Mouse (Mus musculus): ENCODE results near the gene Stx3. TPM values are rescaled to one million over a fixed set of nuclear protein-coding genes. Genes with fewer than 3 reads are reported as not detected.
A peak's percentile ranks its signal among the peaks of the same experiment; 100 is the strongest.

The Stx3 gene
- polyA plus RNA-seq, 1 experiment from 2014 or later = 35.9 TPM

- H3K4me3 ChIP-seq (ENCODE audit: low read depth, low read length) = peak overlapping the region; percentile 54; the same call in 1 of the 2 replicates
Observed at GRCm38 (mm10) chr19:11769257-11769920, 49.8 kb downstream of the Stx3 start.

GRCm38 (mm10) chr19:11768163-11768562 lies 51.0 kb downstream of the Stx3 start:
- Histone ChIP-seq H3K9me3 (replicated peaks; ENCODE audit: control insufficient read depth, low read length, poor library complexity, severe bottlenecking) (no peaks in the 10 kb centered on the region), H3K27me3 (ENCODE audit: control insufficient read depth, insufficient read depth, low read depth, low read length) (no peaks in the 10 kb centered on the region), H3K27ac (ENCODE audit: low read length) (no peak overlapping the region), H3K36me3 (ENCODE audit: control insufficient read depth, insufficient read depth, low read length) (peaks cover 2% of the 10 kb centered on the region; the same call in 1 of the 2 replicates), H3K4me3 (ENCODE audit: low read depth, low read length) (no peak overlapping the region), H3K9ac (ENCODE audit: low read depth, low read length) (no peak overlapping the region), H3K4me2 (ENCODE audit: low read length) (no peak overlapping the region), H3K4me1 (ENCODE audit: control insufficient read depth, insufficient read depth, low read length) (peaks cover 8% of the 10 kb centered on the region)
- ATAC-seq = no peak
- 16% methylated on average over 3 of the region's 3 CpGs for WGBS

More at GRCm38 (mm10) chr19:11769257-11769920, 49.8 kb downstream of the Stx3 start:
- no peaks in the 10 kb centered on the region for H3K27me3 ChIP-seq (ENCODE audit: control insufficient read depth, insufficient read depth, low read depth, low read length)
- no peaks in the 10 kb centered on the region for H3K9me3 ChIP-seq (replicated peaks; ENCODE audit: control insufficient read depth, low read length, poor library complexity, severe bottlenecking)
- H3K4me2 ChIP-seq (ENCODE audit: low read length) = peak overlapping the region; percentile 71
- peak; percentile 21; the same call in 1 of the 2 replicates for ATAC-seq
- peaks cover 8% of the 10 kb centered on the region for H3K4me1 ChIP-seq (ENCODE audit: control insufficient read depth, insufficient read depth, low read length)
- 86% methylated on average over 5 of the region's 5 CpGs for WGBS
- no peak overlapping the region for H3K27ac ChIP-seq (ENCODE audit: low read length)
- H3K9ac ChIP-seq (ENCODE audit: low read depth, low read length) = no peak overlapping the region
- H3K36me3 ChIP-seq (ENCODE audit: control insufficient read depth, insufficient read depth, low read length) = peaks cover 6% of the 10 kb centered on the region

- no peak overlapping the region for H3K9ac ChIP-seq (ENCODE audit: low read depth, low read length)
- no peaks in the 10 kb centered on the region for H3K9me3 ChIP-seq (replicated peaks; ENCODE audit: control insufficient read depth, low read length, poor library complexity, severe bottlenecking)
- peaks cover 8% of the 10 kb centered on the region for H3K4me1 ChIP-seq (ENCODE audit: control insufficient read depth, insufficient read depth, low read length)
- H3K4me2 ChIP-seq (ENCODE audit: low read length) = no peak overlapping the region
- no peaks in the 10 kb centered on the region for H3K27me3 ChIP-seq (ENCODE audit: control insufficient read depth, insufficient read depth, low read depth, low read length)
- H3K4me3 ChIP-seq (ENCODE audit: low read depth, low read length) = no peak overlapping the region
- no peaks in the 10 kb centered on the region for H3K36me3 ChIP-seq (ENCODE audit: control insufficient read depth, insufficient read depth, low read length)
- no peak overlapping the region for H3K27ac ChIP-seq (ENCODE audit: low read length)
- ATAC-seq = no peak
- WGBS = 72% methylated on average over 4 of the region's 4 CpGs
Observed at GRCm38 (mm10) chr19:11766413-11766812, 52.8 kb downstream of the Stx3 start.

- no peak for ATAC-seq
Observed at GRCm38 (mm10) chr19:11765059-11765458, 54.1 kb downstream of the Stx3 start.

GRCm38 (mm10) chr19:11747298-11747697 lies 71.9 kb downstream of the Stx3 start, which contains the start of gene Gif:
Gene Gif (plus strand): TSS chr19:11747554.
- Histone ChIP-seq H3K4me1 (ENCODE audit: control insufficient read depth, insufficient read depth, low read length) (no peaks in the 10 kb centered on the region), H3K4me3 (ENCODE audit: low read depth, low read length) (no peak within 1 kb of the TSS), H3K4me2 (ENCODE audit: low read length) (no peak within 1 kb of the TSS), H3K27ac (ENCODE audit: low read length) (no peak within 1 kb of the TSS), H3K27me3 (ENCODE audit: control insufficient read depth, insufficient read depth, low read depth, low read length) (no peaks in the 10 kb centered on the region), H3K9me3 (replicated peaks; ENCODE audit: control insufficient read depth, low read length, poor library complexity, severe bottlenecking) (no peaks in the 10 kb centered on the region), H3K9ac (ENCODE audit: low read depth, low read length) (no peak within 1 kb of the TSS), H3K36me3 (ENCODE audit: control insufficient read depth, insufficient read depth, low read length) (no peaks in the 10 kb centered on the region)
- ATAC-seq = no peak
- 76% methylated on average over 2 of the region's 2 CpGs for WGBS

More at GRCm38 (mm10) chr19:11765059-11765458, 54.1 kb downstream of the Stx3 start:
- Histone ChIP-seq H3K9me3 (replicated peaks; ENCODE audit: control insufficient read depth, low read length, poor library complexity, severe bottlenecking) (no peaks in the 10 kb centered on the region), H3K27ac (ENCODE audit: low read length) (no peak overlapping the region), H3K4me3 (ENCODE audit: low read depth, low read length) (no peak overlapping the region), H3K27me3 (ENCODE audit: control insufficient read depth, insufficient read depth, low read depth, low read length) (no peaks in the 10 kb centered on the region), H3K4me1 (ENCODE audit: control insufficient read depth, insufficient read depth, low read length) (no peaks in the 10 kb centered on the region), H3K9ac (ENCODE audit: low read depth, low read length) (no peak overlapping the region), H3K36me3 (ENCODE audit: control insufficient read depth, insufficient read depth, low read length) (no peaks in the 10 kb centered on the region), H3K4me2 (ENCODE audit: low read length) (no peak overlapping the region)
- 88% methylated on average over 3 of the region's 3 CpGs for WGBS

GRCm38 (mm10) chr19:11745680-11746079 lies 73.5 kb downstream of the Stx3 start:
- no peaks in the 10 kb centered on the region for H3K27me3 ChIP-seq (ENCODE audit: control insufficient read depth, insufficient read depth, low read depth, low read length)
- no peak overlapping the region for H3K4me2 ChIP-seq (ENCODE audit: low read length)
- no peak for ATAC-seq
- no peaks in the 10 kb centered on the region for H3K36me3 ChIP-seq (ENCODE audit: control insufficient read depth, insufficient read depth, low read length)
- no peaks in the 10 kb centered on the region for H3K9me3 ChIP-seq (replicated peaks; ENCODE audit: control insufficient read depth, low read length, poor library complexity, severe bottlenecking)
- no peaks in the 10 kb centered on the region for H3K4me1 ChIP-seq (ENCODE audit: control insufficient read depth, insufficient read depth, low read length)
- H3K27ac ChIP-seq (ENCODE audit: low read length) = no peak overlapping the region
- H3K9ac ChIP-seq (ENCODE audit: low read depth, low read length) = no peak overlapping the region
- H3K4me3 ChIP-seq (ENCODE audit: low read depth, low read length) = no peak overlapping the region

GRCm38 (mm10) chr19:11736455-11736854 lies 82.7 kb downstream of the Stx3 start:
- Histone ChIP-seq H3K4me1 (ENCODE audit: control insufficient read depth, insufficient read depth, low read length) (no peaks in the 10 kb centered on the region), H3K9ac (ENCODE audit: low read depth, low read length) (no peak overlapping the region), H3K27me3 (ENCODE audit: control insufficient read depth, insufficient read depth, low read depth, low read length) (no peaks in the 10 kb centered on the region), H3K27ac (ENCODE audit: low read length) (no peak overlapping the region), H3K36me3 (ENCODE audit: control insufficient read depth, insufficient read depth, low read length) (no peaks in the 10 kb centered on the region), H3K9me3 (replicated peaks; ENCODE audit: control insufficient read depth, low read length, poor library complexity, severe bottlenecking) (no peaks in the 10 kb centered on the region), H3K4me3 (ENCODE audit: low read depth, low read length) (no peak overlapping the region), H3K4me2 (ENCODE audit: low read length) (no peak overlapping the region)
- 58% methylated on average over 1 of the region's 1 CpGs for WGBS
- ATAC-seq = no peak

GRCm38 (mm10) chr19:11730278-11730677 lies 88.9 kb downstream of the Stx3 start:
- no peak overlapping the region for H3K9ac ChIP-seq (ENCODE audit: low read depth, low read length)
- H3K4me3 ChIP-seq (ENCODE audit: low read depth, low read length) = no peak overlapping the region
- H3K27ac ChIP-seq (ENCODE audit: low read length) = no peak overlapping the region
- H3K9me3 ChIP-seq (replicated peaks; ENCODE audit: control insufficient read depth, low read length, poor library complexity, severe bottlenecking) = no peaks in the 10 kb centered on the region
- no peak overlapping the region for H3K4me2 ChIP-seq (ENCODE audit: low read length)
- no peak for ATAC-seq
- H3K36me3 ChIP-seq (ENCODE audit: control insufficient read depth, insufficient read depth, low read length) = no peaks in the 10 kb centered on the region
- H3K4me1 ChIP-seq (ENCODE audit: control insufficient read depth, insufficient read depth, low read length) = no peaks in the 10 kb centered on the region
- 83% methylated on average over 1 of the region's 1 CpGs for WGBS
- H3K27me3 ChIP-seq (ENCODE audit: control insufficient read depth, insufficient read depth, low read depth, low read length) = no peaks in the 10 kb centered on the region

- ATAC-seq = no peak
- whole genome bisulfite sequencing = 96% methylated on average over 5 of the region's 5 CpGs
- Histone ChIP-seq H3K9me3 (replicated peaks; ENCODE audit: control insufficient read depth, low read length, poor library complexity, severe bottlenecking) (no peaks in the 10 kb centered on the region), H3K27me3 (ENCODE audit: control insufficient read depth, insufficient read depth, low read depth, low read length) (no peaks in the 10 kb centered on the region), H3K9ac (ENCODE audit: low read depth, low read length) (no peak overlapping the region), H3K36me3 (ENCODE audit: control insufficient read depth, insufficient read depth, low read length) (no peaks in the 10 kb centered on the region), H3K4me1 (ENCODE audit: control insufficient read depth, insufficient read depth, low read length) (no peaks in the 10 kb centered on the region), H3K4me3 (ENCODE audit: low read depth, low read length) (no peak overlapping the region), H3K27ac (ENCODE audit: low read length) (no peak overlapping the region), H3K4me2 (ENCODE audit: low read length) (no peak overlapping the region)
Observed at GRCm38 (mm10) chr19:11727304-11727703, 91.9 kb downstream of the Stx3 start.

Measured in midbrain, embryonic 16.5 days (tissue).